Mouse (Mus musculus) ES-Bruce4 (cell line): Measurements from ENCODE around the gene Tctn3. TPM values are rescaled to one million over a fixed set of nuclear protein-coding genes. Genes with fewer than 3 reads are reported as not detected.
A peak's percentile ranks its signal among the peaks of the same experiment; 100 is the strongest.

Source experiments
- H3K27ac ChIP-seq: 2 replicates; pipeline ENCODE4 v1.5.1; 2012; ENCODE audit warnings: low read length, inconsistent platforms; ENCODE audit not compliant: insufficient read depth
- H3K27me3 ChIP-seq: 2 replicates; pipeline ENCODE4 v1.6.1; 2012; ENCODE audit warnings: mild to moderate bottlenecking, low read length, inconsistent platforms; ENCODE audit not compliant: control insufficient read depth, poor library complexity, insufficient read depth, severe bottlenecking
- H3K36me3 ChIP-seq: 2 replicates; pipeline ENCODE4 v1.6.1; 2012; ENCODE audit warnings: inconsistent platforms, mild to moderate bottlenecking, low read length, moderate library complexity; ENCODE audit not compliant: control insufficient read depth, poor library complexity, insufficient read depth, severe bottlenecking
- H3K4me1 ChIP-seq: one replicate; pipeline ENCODE4 v1.8.1; 2011; ENCODE audit warnings: low read length; ENCODE audit not compliant: control insufficient read depth, insufficient read depth
- H3K4me3 ChIP-seq: 2 replicates; pipeline ENCODE4 v1.5.1; 2011; ENCODE audit warnings: low read depth, mild to moderate bottlenecking, low read length
- H3K9ac ChIP-seq: 2 replicates; pipeline ENCODE4 v1.6.1; 2012; ENCODE audit warnings: low read depth, mild to moderate bottlenecking, inconsistent platforms; ENCODE audit not compliant: poor library complexity, severe bottlenecking
- H3K9me3 ChIP-seq: replicated peaks from 2 replicates; pipeline ENCODE4 v1.6.1; 2012; ENCODE audit warnings: mild to moderate bottlenecking, low read length, inconsistent platforms; ENCODE audit not compliant: control insufficient read depth, poor library complexity, insufficient read depth, severe bottlenecking
- CTCF ChIP-seq: IDR thresholded peaks from one replicate; pipeline ENCODE4 v1.8.1; 2011; ENCODE audit warnings: low read depth, low read length
- EP300 ChIP-seq: IDR thresholded peaks from 2 replicates; pipeline ENCODE4 v1.6.1; 2011; ENCODE audit warnings: low read depth, low read length; ENCODE audit not compliant: insufficient read depth
- POLR2A ChIP-seq: IDR thresholded peaks from one replicate; pipeline ENCODE4 v1.8.1; 2011; ENCODE audit warnings: low read length; ENCODE audit not compliant: insufficient read depth
- polyA plus RNA-seq: library from polyadenylated mRNA; stranded (reverse); fragments of >200 nt; gene quantifications from 2 replicates; pipeline ENCODE4 v1.2.4, GENCODE M21; 2011; ENCODE audit warnings: low read depth; ENCODE audit not compliant: missing spikeins, insufficient read depth, insufficient read length

Gene Tctn3
- polyA plus RNA-seq = 8.6 and 8.7 TPM in 2 replicates

GRCm38 (mm10) chr19:40611830-40612506 lies at the start of gene Tctn3, which contains the start of gene Entpd1:
Gene Tctn3, minus strand, starts transcription at chr19:40612233.
Gene Entpd1, plus strand, starts transcription at chr19:40612366.
- H3K4me1 ChIP-seq = no peaks in the 10 kb centered on the region
- H3K27ac ChIP-seq = no peak within 1 kb of the TSS
- H3K36me3 ChIP-seq = peaks cover 3% of the 10 kb centered on the region; the same call in 1 of the 2 replicates
- peak; percentile 85 for TF ChIP-seq CTCF
- TF ChIP-seq POLR2A = no peak
- H3K27me3 ChIP-seq = no peaks in the 10 kb centered on the region
- H3K9me3 ChIP-seq = no peaks in the 10 kb centered on the region
- peak within 1 kb of the TSS; percentile 43 for H3K9ac ChIP-seq
- H3K4me3 ChIP-seq = peak within 1 kb of the TSS; percentile 70

GRCm38 (mm10) chr19:40661108-40661507 lies 49.1 kb upstream of the Tctn3 start:
- Histone ChIP-seq H3K27ac (no peak overlapping the region), H3K4me1 (no peaks in the 10 kb centered on the region), H3K27me3 (no peaks in the 10 kb centered on the region; the same call in 1 of the 2 replicates), H3K4me3 (no peak overlapping the region), H3K36me3 (no peaks in the 10 kb centered on the region), H3K9me3 (no peaks in the 10 kb centered on the region), H3K9ac (no peak overlapping the region)
- TF ChIP-seq EP300 = no peak
- TF ChIP-seq CTCF = no peak
- no peak for TF ChIP-seq POLR2A

GRCm38 (mm10) chr19:40660510-40660909 lies 48.5 kb upstream of the Tctn3 start:
- Histone ChIP-seq H3K9ac (no peak overlapping the region), H3K4me3 (0 out of 2 replicates have a peak overlapping the region, but pooled peaks have one; percentile 1), H3K4me1 (no peaks in the 10 kb centered on the region), H3K9me3 (no peaks in the 10 kb centered on the region), H3K27ac (no peak overlapping the region), H3K36me3 (no peaks in the 10 kb centered on the region), H3K27me3 (no peaks in the 10 kb centered on the region; the same call in 1 of the 2 replicates)
- TF ChIP-seq EP300 = no peak
- TF ChIP-seq CTCF = no peak
- no peak for TF ChIP-seq POLR2A

- Histone ChIP-seq H3K9me3 (no peaks in the 10 kb centered on the region), H3K27me3 (no peaks in the 10 kb centered on the region; the same call in 1 of the 2 replicates), H3K36me3 (no peaks in the 10 kb centered on the region), H3K4me3 (no peak overlapping the region), H3K9ac (no peak overlapping the region), H3K4me1 (no peaks in the 10 kb centered on the region), H3K27ac (no peak overlapping the region)
- TF ChIP-seq CTCF (no peak), EP300 (no peak), POLR2A (no peak)
These were observed 47.8 kb upstream of the Tctn3 start for GRCm38 (mm10) chr19:40659651-40660478.

GRCm38 (mm10) chr19:40658935-40659334 lies 46.9 kb upstream of the Tctn3 start:
- Histone ChIP-seq H3K27ac (no peak overlapping the region), H3K4me3 (no peak overlapping the region), H3K36me3 (no peaks in the 10 kb centered on the region), H3K27me3 (no peaks in the 10 kb centered on the region; the same call in 1 of the 2 replicates), H3K9ac (no peak overlapping the region), H3K4me1 (no peaks in the 10 kb centered on the region), H3K9me3 (no peaks in the 10 kb centered on the region)
- TF ChIP-seq EP300 (no peak), POLR2A (no peak), CTCF (no peak)
